Mouse (Mus musculus) layer of hippocampus, adult 18-20 months (tissue): ENCODE measurements around the gene Nostrin. TPM values are rescaled to one million over a fixed set of nuclear protein-coding genes. Genes with fewer than 3 reads are reported as not detected.
A peak's percentile ranks its signal among the peaks of the same experiment; 100 is the strongest.

Source experiments
- DNase-seq, 2 experiments: peaks; one replicate each; pipeline ENCODE4 v3.0.0; 2022; ENCODE audit warnings: low spot score in 2 of 2
- total RNA-seq, 2 experiments: library from RNA; stranded (reverse); gene quantifications; 2 replicates each; pipeline ENCODE4 v1.2.3; 2021

The Nostrin gene
- total RNA-seq, 2 experiments from 2014 or later, result 5.4 to 6.0 TPM

GRCm38 (mm10) chr2:69191059-69191458 is 55.5 kb downstream of the Nostrin start:
- no peak for DNase-seq

GRCm38 (mm10) chr2:69193555-69193954 is 58.0 kb downstream of the Nostrin start:
- DNase-seq, result no peak

- DNase-seq, result no peak
Observed at GRCm38 (mm10) chr2:69205185-69205584, 69.6 kb downstream of the Nostrin start.

GRCm38 (mm10) chr2:69205791-69206351 is 70.3 kb downstream of the Nostrin start, which contains the start of gene Spc25:
Gene Spc25, minus strand, starts transcription at chr2:69206194.
- DNase-seq, result peak; percentile 87 to 93

- DNase-seq, result no peak
Observed at GRCm38 (mm10) chr2:69206523-69206922, 70.9 kb downstream of the Nostrin start.

- no peak for DNase-seq
Observed at GRCm38 (mm10) chr2:69209684-69210083, 74.1 kb downstream of the Nostrin start.

- no peak for DNase-seq
Observed at GRCm38 (mm10) chr2:69210773-69211172, 75.2 kb downstream of the Nostrin start, which contains the start of gene G6pc2. Gene G6pc2, plus strand, starts transcription at chr2:69211073.

GRCm38 (mm10) chr2:69212652-69213051 is 77.1 kb downstream of the Nostrin start:
- DNase-seq, result no peak

- DNase-seq, result no peak
Observed at GRCm38 (mm10) chr2:69215242-69215641, 79.6 kb downstream of the Nostrin start.

GRCm38 (mm10) chr2:69221868-69222416 is 86.3 kb downstream of the Nostrin start:
- DNase-seq, result no peak

- no peak for DNase-seq
Observed at GRCm38 (mm10) chr2:69222815-69223214, 87.2 kb downstream of the Nostrin start.

- DNase-seq, result no peak
Observed at GRCm38 (mm10) chr2:69224724-69225123, 89.1 kb downstream of the Nostrin start.

- no peak for DNase-seq
Observed at GRCm38 (mm10) chr2:69226876-69227275, 91.3 kb downstream of the Nostrin start.

- no peak for DNase-seq
Observed at GRCm38 (mm10) chr2:69228635-69229034, 93.0 kb downstream of the Nostrin start.

GRCm38 (mm10) chr2:69230137-69230536 is 94.5 kb downstream of the Nostrin start:
- DNase-seq, result no peak

- no peak for DNase-seq
Observed at GRCm38 (mm10) chr2:69232101-69232500, 96.5 kb downstream of the Nostrin start.

- DNase-seq, result peak in 1 of 2 experiments; percentile 6
Observed at GRCm38 (mm10) chr2:69234976-69235678, 99.5 kb downstream of the Nostrin start.

Other genes with a start within 250 kb of the Nostrin start
- under 1 TPM; 0.27 to 0.46 TPM for gene Spc25, start 70.4 kb downstream of the Nostrin start, total RNA-seq
- gene G6pc2, start 75.3 kb downstream of the Nostrin start, total RNA-seq, result not detected
- not detected for gene Abcb11, start 206.8 kb downstream of the Nostrin start, total RNA-seq
- not detected for gene Dhrs9, start 244.6 kb downstream of the Nostrin start, total RNA-seq